Mouse (Mus musculus) bone marrow macrophage, adult 2 months (primary cell): Measurements from ENCODE around the gene Crx. TPM values are rescaled to one million over a fixed set of nuclear protein-coding genes. Genes with fewer than 3 reads are reported as not detected.

Experiments
- H3K27ac ChIP-seq: 2 replicates; pipeline ENCODE4 v1.5.1; 2012; ENCODE audit warnings: low read depth, low read length; ENCODE audit not compliant: insufficient read depth
- H3K4me1 ChIP-seq: 2 replicates; pipeline ENCODE4 v1.6.1; 2012; ENCODE audit warnings: low read length; ENCODE audit not compliant: control insufficient read depth, insufficient read depth
- H3K4me3 ChIP-seq: 2 replicates; pipeline ENCODE4 v1.5.1; 2012; ENCODE audit warnings: mild to moderate bottlenecking, low read length, moderate library complexity; ENCODE audit not compliant: insufficient read depth
- CTCF ChIP-seq: IDR thresholded peaks from 2 replicates; pipeline ENCODE4 v1.5.1; 2012; ENCODE audit warnings: low read depth, mild to moderate bottlenecking, low read length, moderate library complexity
- POLR2A ChIP-seq: IDR thresholded peaks from 2 replicates; pipeline ENCODE4 v1.6.1; 2012; ENCODE audit warnings: mild to moderate bottlenecking, low read depth, low read length, borderline replicate concordance
- polyA plus RNA-seq: library from polyadenylated mRNA; stranded (reverse); fragments of >200 nt; gene quantifications from 2 replicates; pipeline ENCODE4 v1.2.4, GENCODE M21; 2012; ENCODE audit not compliant: missing spikeins, insufficient read depth, insufficient read length

Gene Crx
- polyA plus RNA-seq, 1 experiment, result not detected

- H3K4me1 ChIP-seq, result no peaks in the 10 kb centered on the region
- TF ChIP-seq CTCF, result no peak
- TF ChIP-seq POLR2A, result no peak
- H3K4me3 ChIP-seq, result no peak overlapping the region
- no peak overlapping the region for H3K27ac ChIP-seq
Observed at GRCm38 (mm10) chr7:15881388-15881787, 1.6 kb upstream of the Crx start.

GRCm38 (mm10) chr7:15864104-15864503, 15.7 kb downstream of the Crx start:
- Histone ChIP-seq H3K4me3 (no peak overlapping the region), H3K27ac (no peak overlapping the region), H3K4me1 (no peaks in the 10 kb centered on the region)
- TF ChIP-seq POLR2A (no peak), CTCF (no peak)

GRCm38 (mm10) chr7:15859657-15860056, 20.1 kb downstream of the Crx start:
- no peak overlapping the region for H3K27ac ChIP-seq
- TF ChIP-seq POLR2A (no peak), CTCF (no peak)
- no peak overlapping the region for H3K4me3 ChIP-seq
- no peaks in the 10 kb centered on the region for H3K4me1 ChIP-seq

GRCm38 (mm10) chr7:15839578-15839977, 40.2 kb downstream of the Crx start, which contains the start of gene Obox6:
TSS of gene Obox6 (minus strand) at chr7:15839678.
- no peak for TF ChIP-seq CTCF
- no peak for TF ChIP-seq POLR2A
- Histone ChIP-seq H3K27ac (no peak within 1 kb of the TSS), H3K4me3 (no peak within 1 kb of the TSS), H3K4me1 (no peaks in the 10 kb centered on the region)

Other genes with a start within 250 kb of the Crx start
- gene Obox3, start 240.1 kb downstream of the Crx start, polyA plus RNA-seq, result not detected in 2 replicates
- gene Obox5, start 129.8 kb downstream of the Crx start, polyA plus RNA-seq, result not detected in 2 replicates
- not detected in 2 replicates for gene Obox6, start 40.3 kb downstream of the Crx start, polyA plus RNA-seq
- gene Crxos, start 2.6 kb upstream of the Crx start, polyA plus RNA-seq, result not detected in 2 replicates
- 51.4 and 52.0 TPM in 2 replicates for gene Selenow, start 42.4 kb upstream of the Crx start, polyA plus RNA-seq
- gene Nop53, start 66.1 kb upstream of the Crx start, polyA plus RNA-seq, result 184 and 188 TPM in 2 replicates
- gene Ehd2, start 87.6 kb upstream of the Crx start, polyA plus RNA-seq, result 0.52 and 1.2 TPM in 2 replicates
- gene Bicra, start 168.0 kb upstream of the Crx start, polyA plus RNA-seq, result 22.1 and 35.5 TPM in 2 replicates
- gene Zfp541, start 181.8 kb upstream of the Crx start, polyA plus RNA-seq, result 0.20 and 0.48 TPM in 2 replicates
- gene Napa, start 218.5 kb upstream of the Crx start, polyA plus RNA-seq, result 187 and 189 TPM in 2 replicates
- 11.8 and 13.1 TPM in 2 replicates for gene Kptn, start 239.9 kb upstream of the Crx start, polyA plus RNA-seq
- not detected in 2 replicates for gene Slc8a2, start 249.9 kb upstream of the Crx start, polyA plus RNA-seq